Mouse (Mus musculus): ENCODE measurements around the gene Msx3.

DNA sequence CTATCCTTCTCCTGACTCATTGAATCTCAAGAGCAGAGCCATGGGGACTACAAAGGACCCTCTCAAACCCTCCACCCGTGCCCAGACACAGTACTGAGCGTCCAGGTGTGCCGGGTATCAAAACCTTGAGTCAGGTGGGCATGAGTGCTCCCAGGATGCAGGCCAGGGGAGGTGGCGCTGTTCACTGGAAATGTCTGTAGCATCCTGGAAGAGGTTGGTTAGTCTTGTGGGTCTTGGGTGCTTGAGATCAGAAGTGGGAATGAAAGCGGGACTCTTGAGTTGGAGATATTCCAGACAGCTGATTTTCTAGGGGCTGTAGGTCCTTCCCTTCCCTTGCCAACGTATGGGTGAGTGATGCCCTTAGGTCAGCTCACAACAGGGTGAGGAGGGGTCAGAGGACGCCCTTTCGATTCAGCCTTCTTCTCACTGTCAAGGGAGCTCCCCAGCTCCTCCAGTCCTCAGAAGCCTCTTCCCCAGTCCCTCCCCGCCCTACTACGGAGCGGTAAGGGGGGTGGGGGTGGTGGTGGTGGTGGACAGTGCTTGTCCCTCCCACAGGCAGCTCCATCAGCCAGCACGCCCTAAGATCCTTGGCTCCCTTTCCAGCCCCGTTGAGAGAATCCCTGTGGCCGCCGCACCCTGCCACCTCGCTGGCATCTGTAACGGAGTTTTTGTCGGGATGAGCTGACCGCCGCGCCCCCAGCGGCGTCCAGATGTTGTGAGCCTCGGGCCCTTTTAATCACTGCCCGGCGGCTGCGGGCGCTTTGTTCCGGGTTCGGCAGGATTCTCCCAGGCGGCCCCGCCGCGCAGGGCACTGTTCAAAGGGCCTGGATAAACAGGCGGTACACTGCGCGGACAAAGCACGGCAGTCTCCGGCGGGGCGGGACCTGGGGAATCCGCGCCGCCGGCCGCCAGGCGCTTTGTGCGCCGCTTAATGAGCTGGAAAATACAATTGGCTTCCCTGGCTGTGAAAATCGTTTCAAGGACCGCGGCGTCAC is 8.8 kb upstream of the Msx3 start:
- no peak for TF ChIP-seq CTCF (IDR thresholded peaks at IDR 0.05; ENCODE audit: low read depth, low read length)
- TF ChIP-seq EP300 (IDR thresholded peaks at IDR 0.05; ENCODE audit: insufficient read depth, low read depth, low read length): 0 out of 2 replicates have a peak, but pooled peaks have one; percentile 44
- no peak for TF ChIP-seq POLR2A (IDR thresholded peaks at IDR 0.05; ENCODE audit: insufficient read depth, low read length)

Data from ES-Bruce4 (cell line).